Mouse (Mus musculus) liver, embryonic 18 days (tissue): ENCODE data around the gene Ocrl. TPM values are rescaled to one million over a fixed set of nuclear protein-coding genes. Genes with fewer than 3 reads are reported as not detected.

Experiments used
- polyA plus RNA-seq: library from polyadenylated mRNA; depleted of rRNA; stranded (reverse); fragments of >200 nt; gene quantifications from 2 replicates; pipeline ENCODE4 v1.2.3, GENCODE M21; 2012; rRNA removed

Gene Ocrl
- polyA plus RNA-seq, result 5.7 and 6.5 TPM in 2 replicates

GRCm38 (mm10) chrX:47912306-47912792 lies at the start of gene Ocrl:
TSS of gene Ocrl (plus strand) at chrX:47912387.

GRCm38 (mm10) chrX:47892431-47893024 lies 19.7 kb upstream of the Ocrl start, which contains the start of gene Smarca1:
TSS of gene Smarca1 (minus strand) at chrX:47892974.

Other genes with a start within 250 kb of the Ocrl start
- gene Smarca1, start 19.4 kb upstream of the Ocrl start, polyA plus RNA-seq, result 1.2 and 1.6 TPM in 2 replicates
- 0.23 and 0.40 TPM in 2 replicates for gene Apln, start 122.5 kb downstream of the Ocrl start, polyA plus RNA-seq
- gene Xpnpep2, start 196.3 kb downstream of the Ocrl start, polyA plus RNA-seq, result 0.01 TPM in 2 replicates
- 8.5 and 9.0 TPM in 2 replicates for gene Sash3, start 234.0 kb downstream of the Ocrl start, polyA plus RNA-seq